In the genomic region with DNA sequence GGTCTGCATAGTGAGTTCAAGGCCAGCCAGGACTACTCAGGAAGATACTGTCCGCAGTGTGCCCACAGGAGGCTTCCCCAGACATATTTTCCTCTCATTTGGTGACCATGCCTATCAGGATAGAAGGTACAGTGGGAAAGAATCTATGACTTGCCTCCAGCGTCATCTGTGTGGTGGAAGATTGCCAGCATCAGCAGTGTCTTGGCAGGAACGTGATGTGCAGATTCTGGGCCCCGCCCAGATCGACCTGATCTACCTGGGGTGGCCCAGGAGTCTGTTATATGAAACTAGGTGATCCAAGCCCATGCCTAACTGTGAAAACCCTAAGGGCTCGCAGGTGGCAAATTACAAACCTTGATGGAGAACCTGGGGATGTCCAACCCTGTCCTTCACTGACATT, we compare ENCODE assay signal across 21 mouse cellular contexts. TPM values are rescaled to one million over a fixed set of nuclear protein-coding genes. Genes with fewer than 3 reads are reported as not detected.
A peak's percentile ranks its signal among the peaks of the same experiment; 100 is the strongest.
DNase-seq lines count a peak whose midpoint lies in the region; ATAC-seq and TF ChIP-seq lines count a peak whose summit lies in the region.
"Had no signal": no experiment of that assay in that cellular context is flagged by ENCODE, and none has a peak within 500 bp of the region (broad histone marks: within the 10 kb centered on the region; RNA-seq: fewer than 3 reads in every experiment).

No protein-coding gene starts in this region.

- H3K27ac ChIP-seq in embryonic facial prominence, embryonic 14.5 days (replicated peaks; ENCODE audit: low read depth, low read length): no peak overlapping the region
- no peak overlapping the region for H3K27ac ChIP-seq in embryonic facial prominence, embryonic 10.5 days (replicated peaks)
- H3K27ac ChIP-seq in hindbrain, embryonic 13.5 days: peak overlapping the region; percentile 20; the same call in 1 of the 2 replicates
- H3K27ac ChIP-seq in hindbrain, embryonic 11.5 days (ENCODE audit: low read depth, low read length): no peak overlapping the region
- peak overlapping the region; percentile 99 for H3K27ac ChIP-seq in olfactory bulb, adult 2 months (ENCODE audit: insufficient read depth, low read depth, low read length)
- H3K27ac ChIP-seq: embryonic facial prominence, embryonic 12.5 days; forebrain, embryonic 12.5 days; hindbrain, embryonic 10.5 days had no signal

- TF ChIP-seq POLR2A in olfactory bulb, adult 2 months (IDR thresholded peaks at IDR 0.05; ENCODE audit: insufficient read depth, low read depth, low read length): no peak

- no peaks in the 10 kb centered on the region for H3K9me3 ChIP-seq in embryonic facial prominence, embryonic 14.5 days (ENCODE audit: control insufficient read depth, low read length)
- no peaks in the 10 kb centered on the region for H3K9me3 ChIP-seq in embryonic facial prominence, embryonic 10.5 days
- H3K9me3 ChIP-seq in hindbrain, embryonic 13.5 days: no peaks in the 10 kb centered on the region
- no peaks in the 10 kb centered on the region for H3K9me3 ChIP-seq in hindbrain, embryonic 11.5 days (ENCODE audit: control insufficient read depth, low read length)
- H3K9me3 ChIP-seq: embryonic facial prominence, embryonic 12.5 days; forebrain, embryonic 12.5 days; G1E; heart, embryonic 15.5 days; hindbrain, embryonic 10.5 days had no signal

- H3K4me3 ChIP-seq in embryonic facial prominence, embryonic 14.5 days (ENCODE audit: low read depth, low read length): no peak overlapping the region
- H3K4me3 ChIP-seq in embryonic facial prominence, embryonic 10.5 days: no peak overlapping the region
- no peak overlapping the region for H3K4me3 ChIP-seq in hindbrain, embryonic 13.5 days
- H3K4me3 ChIP-seq in hindbrain, embryonic 11.5 days (ENCODE audit: low read depth, low read length): no peak overlapping the region
- H3K4me3 ChIP-seq in olfactory bulb, adult 2 months (ENCODE audit: insufficient read depth, low read depth, low read length): no peak overlapping the region
- H3K4me3 ChIP-seq: embryonic facial prominence, embryonic 12.5 days; forebrain, embryonic 12.5 days; heart, embryonic 15.5 days; hindbrain, embryonic 10.5 days had no signal

- ATAC-seq in embryonic facial prominence, embryonic 14.5 days (ENCODE audit: low read depth): no peak
- ATAC-seq in hindbrain, embryonic 13.5 days (ENCODE audit: low FRiP score): no peak
- no peak for ATAC-seq in hindbrain, embryonic 11.5 days (ENCODE audit: low FRiP score)
- ATAC-seq: CD4-positive, CD25-positive, alpha-beta regulatory T cell, adult 4 months; hindbrain, embryonic 16.5 days; inflammation-experienced regulatory T-cells, adult 6 months; intestine, postnatal 0 days had no signal

- 73% methylated on average over 6 of the region's 6 CpGs for WGBS in embryonic facial prominence, embryonic 14.5 days
- WGBS in embryonic facial prominence, embryonic 10.5 days: 91% methylated on average over 6 of the region's 6 CpGs
- WGBS in hindbrain, embryonic 13.5 days: 92% methylated on average over 6 of the region's 6 CpGs
- 88% methylated on average over 6 of the region's 6 CpGs for WGBS in hindbrain, embryonic 11.5 days
- WGBS in olfactory bulb, adult 2 months: 67% methylated on average over 6 of the region's 6 CpGs

- no peaks in the 10 kb centered on the region for H3K4me1 ChIP-seq in embryonic facial prominence, embryonic 14.5 days (ENCODE audit: control insufficient read depth, insufficient read depth, low read length)
- H3K4me1 ChIP-seq in embryonic facial prominence, embryonic 10.5 days: peaks cover 25% of the 10 kb centered on the region
- 0 out of 2 replicates have a peak, but pooled peaks cover 8% of the 10 kb centered on the region for H3K4me1 ChIP-seq in hindbrain, embryonic 13.5 days (replicated peaks)
- H3K4me1 ChIP-seq in hindbrain, embryonic 11.5 days (replicated peaks; ENCODE audit: control insufficient read depth, insufficient read depth, low read length): 0 out of 2 replicates have a peak, but pooled peaks cover 2% of the 10 kb centered on the region
- peaks cover 9% of the 10 kb centered on the region for H3K4me1 ChIP-seq in olfactory bulb, adult 2 months (ENCODE audit: control insufficient read depth, insufficient read depth, low read length)
- H3K4me1 ChIP-seq: embryonic facial prominence, embryonic 12.5 days had no signal

- H3K36me3 ChIP-seq in embryonic facial prominence, embryonic 14.5 days (ENCODE audit: control insufficient read depth, insufficient read depth, low read length): peaks cover 18% of the 10 kb centered on the region
- peaks cover 32% of the 10 kb centered on the region for H3K36me3 ChIP-seq in embryonic facial prominence, embryonic 10.5 days (replicated peaks)
- H3K36me3 ChIP-seq in hindbrain, embryonic 13.5 days: 0 out of 2 replicates have a peak, but pooled peaks cover 2% of the 10 kb centered on the region
- no peaks in the 10 kb centered on the region for H3K36me3 ChIP-seq in hindbrain, embryonic 11.5 days (ENCODE audit: control insufficient read depth, insufficient read depth, low read length)
- H3K36me3 ChIP-seq: G1E had no signal

- peak; percentile 29 for DNase-seq in embryonic facial prominence, embryonic 14.5 days (ENCODE audit: low spot score)
- DNase-seq in embryonic facial prominence, embryonic 10.5 days (ENCODE audit: low spot score): no peak
- no peak for DNase-seq in hindbrain, embryonic 11.5 days (ENCODE audit: low spot score)
- peak; percentile 39 for DNase-seq in urinary bladder, postnatal 14 days (ENCODE audit: low spot score)
- DNase-seq in urinary bladder, postnatal 36 days (ENCODE audit: low spot score in 2 of 2): no peak
- no peak for DNase-seq in right cerebral cortex, postnatal 4 days
- DNase-seq: adrenal gland, adult 8-10 months; embryo, embryonic 11 days; gastrocnemius, postnatal 25 days; heart, postnatal 14 days had no signal

- H3K27me3 ChIP-seq in embryonic facial prominence, embryonic 14.5 days (replicated peaks; ENCODE audit: control insufficient read depth, insufficient read depth, low read length): no peaks in the 10 kb centered on the region
- H3K27me3 ChIP-seq in embryonic facial prominence, embryonic 10.5 days (replicated peaks; ENCODE audit: low read depth, poor library complexity, severe bottlenecking): no peaks in the 10 kb centered on the region
- no peaks in the 10 kb centered on the region for H3K27me3 ChIP-seq in hindbrain, embryonic 13.5 days
- H3K27me3 ChIP-seq in hindbrain, embryonic 11.5 days (ENCODE audit: control insufficient read depth, insufficient read depth, low read length): no peaks in the 10 kb centered on the region
- H3K27me3 ChIP-seq: embryonic facial prominence, embryonic 12.5 days; forebrain, embryonic 12.5 days; heart, embryonic 15.5 days had no signal

- no peak overlapping the region for H3K4me2 ChIP-seq in embryonic facial prominence, embryonic 14.5 days (ENCODE audit: low read depth, low read length)
- no peak overlapping the region for H3K4me2 ChIP-seq in hindbrain, embryonic 13.5 days
- no peak overlapping the region for H3K4me2 ChIP-seq in hindbrain, embryonic 11.5 days (replicated peaks; ENCODE audit: low read depth, low read length)
- H3K4me2 ChIP-seq: embryonic facial prominence, embryonic 12.5 days; forebrain, embryonic 12.5 days had no signal

- TF ChIP-seq CTCF in olfactory bulb, adult 2 months (IDR thresholded peaks at IDR 0.05; ENCODE audit: insufficient read depth, low read depth, low read length): no peak

- H3K9ac ChIP-seq in embryonic facial prominence, embryonic 14.5 days (ENCODE audit: low read depth, low read length): no peak overlapping the region
- no peak overlapping the region for H3K9ac ChIP-seq in hindbrain, embryonic 13.5 days
- H3K9ac ChIP-seq in hindbrain, embryonic 11.5 days (ENCODE audit: low read depth, low read length): no peak overlapping the region
- H3K9ac ChIP-seq: embryonic facial prominence, embryonic 12.5 days; forebrain, embryonic 12.5 days; heart, embryonic 15.5 days had no signal

RNA-seq across cellular contexts. Expression of gene Mmgt2, which starts 21.5 kb away (rescaled TPM):
- polyA plus RNA-seq in embryonic facial prominence, embryonic 14.5 days (2014; fragmentation: Nextera tagmentation; extraction: Ambion mirVana): 48.4 and 54.3 TPM in 2 replicates
- 41.9 and 44.2 TPM in 2 replicates for polyA plus RNA-seq in embryonic facial prominence, embryonic 10.5 days (2016; fragmentation: Nextera tagmentation; extraction: Ambion mirVana)
- 22.8 and 24.9 TPM in 2 replicates for polyA plus RNA-seq in hindbrain, embryonic 13.5 days (2015; fragmentation: Nextera tagmentation; extraction: Ambion mirVana)
- 38.8 and 43.5 TPM in 2 replicates for polyA plus RNA-seq in hindbrain, embryonic 11.5 days (2014; fragmentation: Nextera tagmentation; extraction: Ambion mirVana)
- polyA plus RNA-seq in olfactory bulb, adult 2 months (2012; ENCODE audit: insufficient read depth, insufficient read length, low replicate concordance, missing spikeins): not detected in 2 replicates

RNA-seq across cellular contexts. Expression of gene Lrrc75a, which starts 21.7 kb away (rescaled TPM):
- polyA plus RNA-seq in embryonic facial prominence, embryonic 14.5 days (2014; fragmentation: Nextera tagmentation; extraction: Ambion mirVana): 16.6 and 17.2 TPM in 2 replicates
- 11.2 and 12.9 TPM in 2 replicates for polyA plus RNA-seq in embryonic facial prominence, embryonic 10.5 days (2016; fragmentation: Nextera tagmentation; extraction: Ambion mirVana)
- 10.0 and 10.4 TPM in 2 replicates for polyA plus RNA-seq in hindbrain, embryonic 13.5 days (2015; fragmentation: Nextera tagmentation; extraction: Ambion mirVana)
- polyA plus RNA-seq in hindbrain, embryonic 11.5 days (2014; fragmentation: Nextera tagmentation; extraction: Ambion mirVana): 16.2 and 16.7 TPM in 2 replicates
- polyA plus RNA-seq in olfactory bulb, adult 2 months (2012; ENCODE audit: insufficient read depth, insufficient read length, low replicate concordance, missing spikeins): not detected in 2 replicates

Comparison
In these comparisons a context has a peak if more than half of its experiments do, and no peak if none do; other contexts are left out.
1. DNase-seq: peak in embryonic facial prominence, embryonic 14.5 days (single experiment) and urinary bladder, postnatal 14 days (single experiment); none in embryonic facial prominence, embryonic 10.5 days (single experiment), hindbrain, embryonic 11.5 days (single experiment), urinary bladder, postnatal 36 days (0 of 2) and right cerebral cortex, postnatal 4 days (single experiment).
2. H3K27ac ChIP-seq: peak in hindbrain, embryonic 13.5 days (single experiment) and olfactory bulb, adult 2 months (single experiment); none in embryonic facial prominence, embryonic 14.5 days (single experiment), embryonic facial prominence, embryonic 10.5 days (single experiment) and hindbrain, embryonic 11.5 days (single experiment).
3. RNA of gene Mmgt2, which starts 21.5 kb away (polyA plus RNA-seq): 48.4 to 54.3 TPM in embryonic facial prominence, embryonic 14.5 days, 41.9 to 44.2 TPM in embryonic facial prominence, embryonic 10.5 days, 38.8 to 43.5 TPM in hindbrain, embryonic 11.5 days and 22.8 to 24.9 TPM in hindbrain, embryonic 13.5 days; not detected in olfactory bulb, adult 2 months; every median in the first group is over 10 times any median in the second.
4. RNA of gene Lrrc75a, which starts 21.7 kb away (polyA plus RNA-seq): 16.6 to 17.2 TPM in embryonic facial prominence, embryonic 14.5 days, 16.2 to 16.7 TPM in hindbrain, embryonic 11.5 days, 11.2 to 12.9 TPM in embryonic facial prominence, embryonic 10.5 days and 10.0 to 10.4 TPM in hindbrain, embryonic 13.5 days; not detected in olfactory bulb, adult 2 months; every median in the first group is over 10 times any median in the second.